Mouse (Mus musculus): ENCODE data around the gene Bcl3. TPM values are rescaled to one million over a fixed set of nuclear protein-coding genes. Genes with fewer than 3 reads are reported as not detected.

Gene Bcl3
- total RNA-seq, 2 experiments from 2014 or later = 1.2 TPM; not detected in 1

GRCm38 (mm10) chr7:19840936-19841335 is 18.4 kb upstream of the Bcl3 start:
- no peak for DNase-seq (ENCODE audit: low spot score in 2 of 2)
- intact Hi-C loops (cut with DNase I) = no loop called here

GRCm38 (mm10) chr7:19840371-19840770 is 17.8 kb upstream of the Bcl3 start:
- intact Hi-C loops (cut with DNase I) = no loop called here
- DNase-seq (ENCODE audit: low spot score in 2 of 2) = no peak

- intact Hi-C loops (cut with DNase I) = no loop called here
Measured at GRCm38 (mm10) chr7:19836843-19837242, 14.3 kb upstream of the Bcl3 start.

GRCm38 (mm10) chr7:19834055-19834454 is 11.5 kb upstream of the Bcl3 start:
- DNase-seq (ENCODE audit: low spot score in 2 of 2) = no peak
- intact Hi-C loops (cut with DNase I) = no loop called here

More at GRCm38 (mm10) chr7:19836843-19837242, 14.3 kb upstream of the Bcl3 start:
- DNase-seq (ENCODE audit: low spot score in 2 of 2) = no peak

- DNase-seq (ENCODE audit: low spot score in 2 of 2) = no peak
- intact Hi-C loops (cut with DNase I) = no loop called here
Measured at GRCm38 (mm10) chr7:19831837-19832236, 9.3 kb upstream of the Bcl3 start.

GRCm38 (mm10) chr7:19830682-19831156 is 8.1 kb upstream of the Bcl3 start:
- intact Hi-C loops (cut with DNase I) = no loop called here
- peak in 1 of 2 experiments; percentile 43 for DNase-seq (ENCODE audit: low spot score in 2 of 2)

- intact Hi-C loops (cut with DNase I) = no loop called here
- DNase-seq (ENCODE audit: low spot score in 2 of 2) = no peak
Measured at GRCm38 (mm10) chr7:19829694-19830093, 7.1 kb upstream of the Bcl3 start.

- intact Hi-C loops (cut with DNase I) = no loop called here
- DNase-seq (ENCODE audit: low spot score in 2 of 2) = no peak
Measured at GRCm38 (mm10) chr7:19826756-19827155, 4.2 kb upstream of the Bcl3 start.

- no peak for DNase-seq (ENCODE audit: low spot score in 2 of 2)
- intact Hi-C loops (cut with DNase I) = no loop called here
Measured at GRCm38 (mm10) chr7:19824182-19824973, 1.8 kb upstream of the Bcl3 start.

GRCm38 (mm10) chr7:19823256-19824181 is 949 bp upstream of the Bcl3 start:
- intact Hi-C loops (cut with DNase I) = no loop called here
- DNase-seq (ENCODE audit: low spot score in 2 of 2) = no peak

GRCm38 (mm10) chr7:19822193-19822592 is 377 bp downstream of the Bcl3 start:
- intact Hi-C loops (cut with DNase I) = no loop called here
- no peak for DNase-seq (ENCODE audit: low spot score in 2 of 2)

- DNase-seq (ENCODE audit: low spot score in 2 of 2) = no peak
Measured at GRCm38 (mm10) chr7:19821633-19822032, 937 bp downstream of the Bcl3 start.

GRCm38 (mm10) chr7:19820347-19821048 is 2.1 kb downstream of the Bcl3 start:
- intact Hi-C loops (cut with DNase I) = no loop called here
- DNase-seq (ENCODE audit: low spot score in 2 of 2) = no peak

More at GRCm38 (mm10) chr7:19821633-19822032, 937 bp downstream of the Bcl3 start:
- intact Hi-C loops (cut with DNase I) = no loop called here

GRCm38 (mm10) chr7:19818875-19819274 is 3.7 kb downstream of the Bcl3 start:
- intact Hi-C loops (cut with DNase I) = no loop called here
- no peak for DNase-seq (ENCODE audit: low spot score in 2 of 2)

- no peak for DNase-seq (ENCODE audit: low spot score in 2 of 2)
- intact Hi-C loops (cut with DNase I) = no loop called here
Measured at GRCm38 (mm10) chr7:19818440-19818839, 4.1 kb downstream of the Bcl3 start.

GRCm38 (mm10) chr7:19817382-19818105 is 5.0 kb downstream of the Bcl3 start:
- peak; percentile 31 for DNase-seq (ENCODE audit: low spot score in 2 of 2)
- intact Hi-C loops (cut with DNase I) = no loop called here

- DNase-seq (ENCODE audit: low spot score in 2 of 2) = peak; percentile 50 to 62
- intact Hi-C loops (cut with DNase I) = no loop called here
Measured at GRCm38 (mm10) chr7:19816224-19816771, 6.3 kb downstream of the Bcl3 start.

GRCm38 (mm10) chr7:19815296-19816223 is 7.0 kb downstream of the Bcl3 start:
- intact Hi-C loops (cut with DNase I) = no loop called here
- DNase-seq (ENCODE audit: low spot score in 2 of 2) = no peak
